21 mouse cellular contexts compared by ENCODE assay signal in genomic region chr9:110208265-110208664, GRCm38 (mm10). TPM values are rescaled to one million over a fixed set of nuclear protein-coding genes. Genes with fewer than 3 reads are reported as not detected.
"Had no signal": no experiment of that assay in that cellular context is flagged by ENCODE, and none has a peak within 500 bp of the region (broad histone marks: within the 10 kb centered on the region; RNA-seq: fewer than 3 reads in every experiment).

No protein-coding gene starts in this region.

- H3K4me2 ChIP-seq: liver, embryonic 15.5 days; lung, embryonic 15.5 days; midbrain, embryonic 11.5 days; midbrain, embryonic 13.5 days; midbrain, embryonic 15.5 days; neural tube, embryonic 12.5 days had no signal

- DNase-seq: liver, postnatal 0 days; lung, adult 2 months; lung, postnatal 10 days; lung, postnatal 36 days; retina, postnatal 1 day; right cerebral cortex, adult 18-20 months; right cerebral cortex, postnatal 25 days; right cerebral cortex, postnatal 4 days; spleen, adult 18-20 months; thymus, adult 2 months; thymus, postnatal 25 days; thymus, postnatal 4 days had no signal

- H3K27ac ChIP-seq: liver, embryonic 15.5 days; lung, embryonic 15.5 days; macrophage; midbrain, embryonic 13.5 days; midbrain, embryonic 15.5 days; neural tube, embryonic 12.5 days had no signal

- H3K9me3 ChIP-seq: liver, embryonic 15.5 days; lung, embryonic 15.5 days; megakaryocyte, embryonic 14.5 days; midbrain, embryonic 13.5 days; midbrain, embryonic 15.5 days; neural tube, embryonic 12.5 days had no signal

- H3K4me3 ChIP-seq: liver, embryonic 15.5 days; lung, embryonic 15.5 days; megakaryocyte, embryonic 14.5 days; midbrain, embryonic 13.5 days; midbrain, embryonic 15.5 days; neural tube, embryonic 12.5 days had no signal

- ATAC-seq: liver, postnatal 0 days; midbrain, embryonic 13.5 days; midbrain, embryonic 15.5 days had no signal

- H3K9ac ChIP-seq: liver, embryonic 15.5 days; liver, postnatal 0 days; lung, embryonic 15.5 days; midbrain, embryonic 13.5 days; midbrain, embryonic 15.5 days; neural tube, embryonic 12.5 days had no signal

- H3K4me1 ChIP-seq: liver, embryonic 15.5 days; lung, embryonic 15.5 days had no signal

- H3K27me3 ChIP-seq: liver, embryonic 15.5 days; lung, embryonic 15.5 days; megakaryocyte, embryonic 14.5 days; midbrain, embryonic 13.5 days; midbrain, embryonic 15.5 days; neural tube, embryonic 12.5 days had no signal

RNA-seq across cellular contexts. Expression of gene Cspg5, which starts 35.3 kb away (rescaled TPM):
- total RNA-seq: monocyte, adult 5-6 weeks had no signal
